Mouse (Mus musculus) heart, postnatal 0 days (tissue): Measurements from ENCODE around the gene Sec24a. TPM values are rescaled to one million over a fixed set of nuclear protein-coding genes. Genes with fewer than 3 reads are reported as not detected.
"Not testable (repeated sequence)": the region's sequence is repeated elsewhere in the genome, so short reads cannot be mapped to it uniquely, and the experiment has no call there.

ENCODE experiments used
- ATAC-seq: fragments of 200-750 bp; cut with Nextera tagmentation; 2 replicates; pipeline ENCODE4 v1.8.0; 2017; ENCODE audit warnings: low read depth, moderate number of reproducible peaks, moderate library complexity; ENCODE audit not compliant: insufficient read depth
- DNase-seq: peaks from one replicate; pipeline ENCODE4 v3.0.0-alpha.2; 2016; ENCODE audit warnings: low spot score
- H3K27ac ChIP-seq: fragments of 300-500 bp; sonication (generic); 2 replicates; pipeline ENCODE4 v1.5.1; 2014; ENCODE audit warnings: low read depth, mild to moderate bottlenecking
- H3K27me3 ChIP-seq: fragments of 300-500 bp; sonication (generic); 2 replicates; pipeline ENCODE4 v1.6.1; 2014; ENCODE audit warnings: low read length, mixed read lengths; ENCODE audit not compliant: control insufficient read depth, insufficient read depth
- H3K36me3 ChIP-seq: fragments of 300-500 bp; sonication (generic); replicated peaks from 2 replicates; pipeline ENCODE4 v1.6.1; 2014; ENCODE audit warnings: low read length, mixed read lengths; ENCODE audit not compliant: control insufficient read depth, insufficient read depth
- H3K4me1 ChIP-seq: fragments of 300-500 bp; sonication (generic); 2 replicates; pipeline ENCODE4 v1.6.1; 2014; ENCODE audit warnings: antibody characterized with exemption; ENCODE audit not compliant: control insufficient read depth, insufficient read depth
- H3K4me2 ChIP-seq: fragments of 300-500 bp; sonication (generic); 2 replicates; pipeline ENCODE4 v1.6.1; 2014; ENCODE audit warnings: low read depth, mild to moderate bottlenecking, low read length, moderate library complexity
- H3K4me3 ChIP-seq: fragments of 300-500 bp; sonication (generic); 2 replicates; pipeline ENCODE4 v1.5.1; 2014; ENCODE audit warnings: low read depth, low read length
- H3K9ac ChIP-seq: fragments of 300-500 bp; sonication (generic); replicated peaks from 2 replicates; pipeline ENCODE4 v1.6.1; 2014; ENCODE audit warnings: low read depth, low read length, mixed read lengths
- H3K9me3 ChIP-seq: fragments of 300-500 bp; sonication (generic); replicated peaks from 2 replicates; pipeline ENCODE4 v1.6.1; 2016; ENCODE audit warnings: low read length; ENCODE audit not compliant: control insufficient read depth
- CTCF ChIP-seq: IDR thresholded peaks from 2 replicates; pipeline ENCODE4 v1.5.1; 2016; ENCODE audit warnings: antibody characterized with exemption, control low read depth, low read depth
- EP300 ChIP-seq: IDR thresholded peaks from 2 replicates; pipeline ENCODE4 v1.6.1; 2016; ENCODE audit warnings: antibody characterized with exemption, low read depth
- WGBS: fragments of 180-500 bp; shearing (Covaris S2); extraction: QIAGEN DNeasy Blood & Tissue Kit; methylation state at CpG from one replicate; pipeline ENCODE4 v1.1.7; 2014; 5-methylcytosine and 5-hydroxymethylcytosine counted together
- polyA plus RNA-seq: library from polyadenylated mRNA; unstranded; fragments of >200 nt; fragmentation: Nextera tagmentation; extraction: Ambion mirVana; gene quantifications from 2 replicates; pipeline ENCODE4 v1.2.1, GENCODE M21; 2015
- total RNA-seq: library from RNA; depleted of rRNA; stranded (reverse); fragments of >200 nt; gene quantifications from 2 replicates; pipeline ENCODE4 v1.2.3, GENCODE M21; 2014; ENCODE audit warnings: low replicate concordance

Sec24a gene
- total and polyA plus RNA-seq, 2 experiments from 2014 or later: 7.3 to 8.3 TPM

DNA sequence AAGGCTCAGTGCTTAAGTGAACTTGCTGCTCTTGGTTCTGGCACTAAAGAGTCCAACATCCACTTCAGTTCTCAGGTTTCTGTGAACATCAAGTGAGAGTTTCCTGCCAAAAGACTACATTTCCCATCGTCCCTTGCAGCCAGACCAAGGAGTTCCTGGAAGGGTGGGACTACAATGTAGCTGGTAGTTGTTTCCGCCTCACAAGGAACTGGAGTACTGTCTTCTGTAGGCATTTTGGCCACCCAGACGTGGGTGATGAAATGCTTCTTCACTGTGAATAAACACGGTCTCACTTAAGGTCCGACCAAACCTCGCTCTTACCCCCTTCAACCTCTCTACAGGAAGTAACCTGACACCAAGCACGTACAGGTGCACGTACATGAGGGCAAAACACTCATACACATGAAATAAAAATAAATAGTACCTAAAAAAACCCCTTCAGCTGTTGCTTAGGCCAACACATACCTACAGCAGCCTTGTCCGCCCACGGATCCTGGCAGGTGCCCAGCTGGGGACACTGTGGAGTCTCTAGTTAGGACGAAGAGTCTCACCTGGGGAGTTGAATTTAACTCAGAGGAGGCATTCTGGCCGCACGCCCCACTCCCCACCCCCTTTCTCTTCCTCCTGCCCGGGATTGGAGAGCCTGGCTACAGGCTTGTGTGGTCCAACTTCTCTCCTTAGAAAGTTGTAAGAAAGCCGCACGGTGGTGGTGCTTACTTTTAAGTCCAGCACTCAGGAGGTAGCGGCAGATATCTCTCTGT is 42.0 kb upstream of the Sec24a start:
- 21% methylated on average over 17 of the region's 17 CpGs for WGBS
- H3K27ac ChIP-seq: peak overlapping the region; percentile 56

DNA sequence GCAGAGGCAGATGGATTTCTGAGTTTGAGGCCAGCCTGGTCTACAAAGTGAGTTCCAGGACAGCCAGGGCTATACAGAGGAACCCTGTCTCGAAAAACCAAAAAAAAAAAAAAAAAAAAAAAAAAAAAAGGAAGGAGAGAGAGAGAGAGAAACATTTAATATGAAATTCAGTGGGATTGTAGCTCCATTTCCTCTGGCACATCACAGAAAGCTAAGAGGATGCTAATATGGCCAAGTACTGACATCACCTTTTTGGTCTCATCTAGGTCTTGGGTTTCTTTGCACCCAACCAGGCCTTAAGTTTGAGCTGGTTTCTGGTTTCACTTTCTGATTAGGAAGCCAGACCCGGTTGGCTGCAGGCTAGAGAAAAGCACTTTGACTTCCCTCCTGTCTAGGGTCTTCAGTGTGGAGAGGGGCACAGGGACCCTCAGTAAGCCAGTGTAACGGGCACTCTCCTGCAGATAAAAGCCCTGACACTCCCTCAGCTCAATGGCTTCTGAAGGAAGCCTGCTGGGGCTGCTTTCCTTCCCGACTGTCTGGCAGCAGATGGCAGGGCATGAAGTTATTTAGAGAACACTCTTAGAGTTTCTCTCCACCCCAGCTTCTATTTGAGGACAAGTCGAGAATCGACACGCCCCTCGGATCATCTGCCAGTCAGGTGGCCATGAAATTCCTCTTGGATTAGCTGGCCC is 37.3 kb upstream of the Sec24a start:
- DNase-seq (peak; percentile 47), ATAC-seq (peak; percentile 44; the same call in 1 of the 2 replicates)
- TF ChIP-seq EP300: no peak
- no peak for TF ChIP-seq CTCF
- H3K36me3 ChIP-seq: no peaks in the 10 kb centered on the region
- no peak overlapping the region for H3K9ac ChIP-seq
- H3K4me2 ChIP-seq: peak overlapping the region; percentile 21; the same call in 1 of the 2 replicates
- H3K4me1 ChIP-seq: peaks cover 9% of the 10 kb centered on the region
- H3K27me3 ChIP-seq: no peaks in the 10 kb centered on the region
- H3K27ac ChIP-seq: peak overlapping the region; percentile 72
- 22% methylated on average over 7 of the region's 8 CpGs for WGBS
- no peak overlapping the region; the same call in 1 of the 2 replicates for H3K4me3 ChIP-seq
- H3K9me3 ChIP-seq: no peaks in the 10 kb centered on the region

More for the DNA sequence above, 42.0 kb upstream of the Sec24a start:
- Histone ChIP-seq H3K9ac (peak overlapping the region; percentile 61), H3K4me1 (peaks cover 7% of the 10 kb centered on the region), H3K4me3 (peak overlapping the region; percentile 63), H3K4me2 (peak overlapping the region; percentile 81), H3K9me3 (no peaks in the 10 kb centered on the region), H3K27me3 (no peaks in the 10 kb centered on the region), H3K36me3 (no peaks in the 10 kb centered on the region)
- ATAC-seq: peak; percentile 68
- TF ChIP-seq EP300 (no peak), CTCF (no peak)
- peak; percentile 88 for DNase-seq

DNA sequence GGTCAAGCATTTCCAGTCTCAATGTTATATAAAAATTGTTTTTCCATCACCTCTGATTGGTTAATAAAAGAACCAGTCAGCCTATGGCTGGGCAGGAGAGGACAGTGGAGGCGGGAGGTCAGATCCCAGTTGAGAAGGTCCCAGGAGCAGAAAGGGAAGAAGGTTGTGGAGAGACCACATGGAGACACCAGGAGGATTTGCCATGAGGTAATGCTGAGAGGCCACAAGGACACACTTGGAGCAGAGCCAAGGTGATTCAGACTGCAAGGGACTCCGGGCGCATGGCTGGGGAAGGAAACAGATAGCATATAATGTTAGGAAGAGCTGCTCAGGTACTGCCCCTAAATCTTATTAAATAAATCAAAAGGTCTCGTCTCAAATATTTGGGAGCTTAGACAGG is 32.8 kb upstream of the Sec24a start:
- Histone ChIP-seq H3K27ac (no peak overlapping the region), H3K36me3 (peaks cover 15% of the 10 kb centered on the region), H3K4me3 (no peak overlapping the region), H3K9me3 (no peaks in the 10 kb centered on the region), H3K4me2 (no peak overlapping the region), H3K9ac (no peak overlapping the region), H3K4me1 (peaks cover 5% of the 10 kb centered on the region), H3K27me3 (no peaks in the 10 kb centered on the region)
- TF ChIP-seq CTCF: no peak
- no peak for TF ChIP-seq EP300
- ATAC-seq (peak; percentile 57), DNase-seq (peak; percentile 77)
- whole genome bisulfite sequencing: 39% methylated on average over 4 of the region's 4 CpGs

DNA sequence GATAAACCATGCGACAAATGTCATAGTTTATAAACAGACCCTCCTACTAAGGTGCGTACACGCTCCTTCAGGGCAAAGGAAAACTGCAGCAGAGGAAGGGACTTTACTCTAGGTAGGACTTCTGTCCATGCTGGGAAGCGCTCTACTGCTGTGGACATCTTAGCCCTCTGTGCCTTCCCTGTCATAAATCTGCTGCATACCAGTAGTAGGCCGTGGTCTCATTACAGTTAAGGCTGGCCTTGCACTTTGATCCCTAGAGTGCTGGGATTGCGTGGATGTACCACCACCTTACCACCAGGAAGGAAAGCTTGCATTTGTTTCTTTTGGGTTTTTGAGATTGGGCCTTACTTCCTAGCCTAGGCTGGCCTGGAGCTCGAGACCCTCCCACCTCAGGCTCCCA is 27.2 kb upstream of the Sec24a start:
- Histone ChIP-seq H3K9ac (no peak overlapping the region), H3K4me2 (no peak overlapping the region), H3K36me3 (peaks cover 53% of the 10 kb centered on the region), H3K4me3 (no peak overlapping the region), H3K27ac (no peak overlapping the region), H3K27me3 (no peaks in the 10 kb centered on the region), H3K9me3 (no peaks in the 10 kb centered on the region), H3K4me1 (no peaks in the 10 kb centered on the region)
- ATAC-seq (no peak), DNase-seq (no peak)
- 96% methylated on average over 7 of the region's 7 CpGs for WGBS
- TF ChIP-seq CTCF: no peak
- TF ChIP-seq EP300: no peak

DNA sequence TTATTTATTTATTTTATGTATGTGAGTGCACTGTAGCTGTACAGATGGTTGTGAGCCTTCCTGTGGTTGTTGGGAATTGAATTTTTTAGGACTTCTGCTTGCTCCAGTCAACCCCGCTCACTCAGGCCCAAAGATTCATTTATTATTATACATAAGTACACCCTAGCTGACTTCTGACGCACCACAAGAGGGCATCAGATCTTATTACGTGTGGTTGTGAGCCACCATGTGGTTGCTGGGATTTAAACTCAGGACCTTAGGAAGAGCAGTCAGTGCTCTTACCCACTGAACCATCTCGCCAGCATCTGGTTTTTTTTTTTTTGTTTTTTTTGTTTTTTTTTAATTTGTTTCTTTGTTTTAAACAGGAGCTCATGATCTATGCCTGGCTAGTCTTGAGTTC is 26.3 kb upstream of the Sec24a start:
- not testable (repeated sequence) for H3K4me2 ChIP-seq, H3K9ac ChIP-seq, DNase-seq, H3K27ac ChIP-seq, ATAC-seq, H3K4me1 ChIP-seq, H3K9me3 ChIP-seq, H3K4me3 ChIP-seq, H3K27me3 ChIP-seq
- 87% methylated on average over 4 of the region's 4 CpGs for WGBS
- peaks cover 56% of the 10 kb centered on the region for H3K36me3 ChIP-seq
